Mouse (Mus musculus) MEL (cell line): ENCODE measurements around the gene Rsph10b. TPM values are rescaled to one million over a fixed set of nuclear protein-coding genes. Genes with fewer than 3 reads are reported as not detected.

ENCODE experiments used
- DNase-seq: peaks from one replicate; pipeline ENCODE4 v3.0.0; 2011; ENCODE audit warnings: low read depth, low spot score
- H3K27ac ChIP-seq: 2 replicates; pipeline ENCODE4 v1.5.1; 2012; ENCODE audit warnings: low read depth, mild to moderate bottlenecking, control low read depth, low read length, moderate library complexity; ENCODE audit not compliant: control insufficient read depth
- H3K27me3 ChIP-seq, 2 experiments: fragments of 150-350 bp in 1 of 2; sonication (generic) in 1 of 2; 2 replicates each; pipeline ENCODE4 v1.6.1; 2012; ENCODE audit warnings: low read length in 2 of 2, mild to moderate bottlenecking in 2 of 2, improper control_type of control experiment in 1 of 2, moderate library complexity in 1 of 2; ENCODE audit not compliant: insufficient read depth in 2 of 2, control insufficient read depth in 1 of 2
- H3K36me3 ChIP-seq, 2 experiments: 2 replicates each; pipeline ENCODE4 v1.6.1; 2012 to 2014; ENCODE audit warnings: low read length in 2 of 2, improper control_type of control experiment in 1 of 2, inconsistent platforms in 1 of 2, mild to moderate bottlenecking in 1 of 2; ENCODE audit not compliant: insufficient read depth in 2 of 2, control insufficient read depth in 1 of 2
- H3K4me1 ChIP-seq, 2 experiments: fragments of 150-350 bp in 1 of 2; sonication (generic) in 1 of 2; 2 replicates each; pipeline ENCODE4 v1.6.1; 2012; ENCODE audit warnings: low read length in 2 of 2, improper control_type of control experiment in 1 of 2, mild to moderate bottlenecking in 1 of 2; ENCODE audit not compliant: insufficient read depth in 2 of 2, control insufficient read depth in 1 of 2
- H3K4me3 ChIP-seq, 2 experiments: fragments of 150-350 bp in 1 of 2; sonication (generic) in 1 of 2; 2 replicates each; pipeline ENCODE4 v1.5.1; 2012; ENCODE audit warnings: low read depth in 2 of 2, low read length in 2 of 2, mild to moderate bottlenecking in 2 of 2, moderate library complexity in 2 of 2, control low read depth in 1 of 2, improper control_type of control experiment in 1 of 2; ENCODE audit not compliant: control insufficient read depth in 1 of 2, insufficient read depth in 1 of 2
- H3K79me2 ChIP-seq: 2 replicates; pipeline ENCODE4 v1.6.1; 2012; ENCODE audit warnings: mild to moderate bottlenecking, low read length, moderate library complexity; ENCODE audit not compliant: control insufficient read depth, poor library complexity, insufficient read depth
- H3K9ac ChIP-seq: 2 replicates; pipeline ENCODE4 v1.6.1; 2012; ENCODE audit warnings: low read depth, mild to moderate bottlenecking, control low read depth, low read length, moderate library complexity; ENCODE audit not compliant: control insufficient read depth, poor library complexity, severe bottlenecking
- H3K9me3 ChIP-seq: fragments of 150-350 bp; sonication (generic); replicated peaks from 2 replicates; pipeline ENCODE4 v1.6.1; 2012; ENCODE audit warnings: mild to moderate bottlenecking, low read length, improper control_type of control experiment, moderate library complexity; ENCODE audit not compliant: insufficient read depth
- BHLHE40 ChIP-seq: IDR thresholded peaks from 2 replicates; pipeline ENCODE4 v1.6.1; 2012; ENCODE audit warnings: low read depth, mild to moderate bottlenecking, inconsistent platforms, low read length, improper control_type of control experiment, borderline replicate concordance
- ELF1 ChIP-seq: IDR thresholded peaks from 2 replicates; pipeline ENCODE4 v1.6.1; 2014; ENCODE audit warnings: low read depth, mild to moderate bottlenecking, inconsistent platforms, low read length, improper control_type of control experiment, moderate library complexity
- EP300 ChIP-seq, 2 experiments: IDR thresholded peaks; 2 replicates each; pipeline ENCODE4 v1.6.1; 2011; ENCODE audit warnings: improper control_type of control experiment in 2 of 2, low read length in 2 of 2, low read depth in 1 of 2, mild to moderate bottlenecking in 1 of 2
- ETS1 ChIP-seq: IDR thresholded peaks from 2 replicates; pipeline ENCODE4 v1.6.1; 2012; ENCODE audit warnings: low read depth, mild to moderate bottlenecking, inconsistent platforms, low read length, improper control_type of control experiment, moderate library complexity
- HCFC1 ChIP-seq: IDR thresholded peaks from 2 replicates; pipeline ENCODE4 v1.6.1; 2012; ENCODE audit warnings: low read depth, mild to moderate bottlenecking, inconsistent platforms, low read length, improper control_type of control experiment, moderate library complexity
- JUND ChIP-seq: IDR thresholded peaks from 2 replicates; pipeline ENCODE4 v1.6.1; 2011; ENCODE audit warnings: low read depth, mild to moderate bottlenecking, improper control_type of control experiment, low read length
- KAT2A ChIP-seq: conservative IDR thresholded peaks from 2 replicates; pipeline ENCODE4 v1.6.1; 2012; ENCODE audit warnings: low read depth, low read length, improper control_type of control experiment, inconsistent platforms
- MAX ChIP-seq: IDR thresholded peaks from 2 replicates; pipeline ENCODE4 v1.6.1; 2011; ENCODE audit warnings: low read length, improper control_type of control experiment
- MAZ ChIP-seq: IDR thresholded peaks from 2 replicates; pipeline ENCODE4 v1.6.1; 2012; ENCODE audit warnings: low read depth, mild to moderate bottlenecking, inconsistent platforms, low read length, improper control_type of control experiment
- MXI1 ChIP-seq: IDR thresholded peaks from 2 replicates; pipeline ENCODE4 v1.6.1; 2011; ENCODE audit warnings: mild to moderate bottlenecking, low read depth, low read length, improper control_type of control experiment
- MYB ChIP-seq: IDR thresholded peaks from 2 replicates; pipeline ENCODE4 v1.6.1; 2011; ENCODE audit warnings: mild to moderate bottlenecking, low read depth, low read length, improper control_type of control experiment
- MYC ChIP-seq: IDR thresholded peaks from 2 replicates; pipeline ENCODE4 v1.6.1; 2011; ENCODE audit warnings: low read depth, mild to moderate bottlenecking, low read length, improper control_type of control experiment, moderate library complexity
- NRF1 ChIP-seq: IDR thresholded peaks from 2 replicates; pipeline ENCODE4 v1.6.1; 2014; ENCODE audit warnings: low read depth, mild to moderate bottlenecking, inconsistent platforms, low read length, improper control_type of control experiment, moderate library complexity; ENCODE audit not compliant: poor library complexity, insufficient read depth, severe bottlenecking
- POLR2A ChIP-seq, 2 experiments: IDR thresholded peaks; 2 replicates each; pipeline ENCODE4 v1.6.1; 2011 to 2012; ENCODE audit warnings: low read length in 2 of 2, mild to moderate bottlenecking in 2 of 2, control low read depth in 1 of 2, improper control_type of control experiment in 1 of 2, low read depth in 1 of 2, moderate library complexity in 1 of 2; ENCODE audit not compliant: control insufficient read depth in 1 of 2, insufficient read depth in 1 of 2, poor library complexity in 1 of 2
- POLR2AphosphoS2 ChIP-seq: IDR thresholded peaks from 2 replicates; pipeline ENCODE4 v1.6.1; 2011; ENCODE audit warnings: low read length, improper control_type of control experiment
- POLR2AphosphoS5 ChIP-seq: IDR thresholded peaks from 2 replicates; pipeline ENCODE4 v1.6.1; 2012; ENCODE audit warnings: low read depth, borderline replicate concordance, mild to moderate bottlenecking, inconsistent platforms, low read length, moderate library complexity, mixed read lengths
- RAD21 ChIP-seq: IDR thresholded peaks from 2 replicates; pipeline ENCODE4 v1.6.1; 2011; ENCODE audit warnings: mild to moderate bottlenecking, low read depth, low read length, improper control_type of control experiment
- RCOR1 ChIP-seq: IDR thresholded peaks from 2 replicates; pipeline ENCODE4 v1.6.1; 2012; ENCODE audit warnings: low read depth, mild to moderate bottlenecking, inconsistent platforms, low read length, improper control_type of control experiment
- SIN3A ChIP-seq: IDR thresholded peaks from 2 replicates; pipeline ENCODE4 v1.6.1; 2012; ENCODE audit warnings: low read length, improper control_type of control experiment, inconsistent platforms
- SMC3 ChIP-seq: IDR thresholded peaks from 2 replicates; pipeline ENCODE4 v1.6.1; 2011; ENCODE audit warnings: low read depth, low read length, improper control_type of control experiment
- TAL1 ChIP-seq: IDR thresholded peaks from 2 replicates; pipeline ENCODE4 v1.6.1; 2012; ENCODE audit warnings: mild to moderate bottlenecking, inconsistent platforms, low read length, moderate library complexity, mixed read lengths
- TCF12 ChIP-seq: IDR thresholded peaks from 2 replicates; pipeline ENCODE4 v1.6.1; 2014; ENCODE audit warnings: low read depth, mild to moderate bottlenecking, inconsistent platforms, low read length, improper control_type of control experiment, moderate library complexity
- USF1 ChIP-seq: IDR thresholded peaks from 2 replicates; pipeline ENCODE4 v1.6.1; 2014; ENCODE audit warnings: low read depth, mild to moderate bottlenecking, inconsistent platforms, low read length, improper control_type of control experiment, moderate library complexity
- ZKSCAN1 ChIP-seq: IDR thresholded peaks from 2 replicates; pipeline ENCODE4 v1.6.1; 2012; ENCODE audit warnings: low read depth, mild to moderate bottlenecking, inconsistent platforms, low read length, improper control_type of control experiment, moderate library complexity
- polyA plus RNA-seq, 2 experiments: library from polyadenylated mRNA; stranded (reverse) in 1 of 2; unstranded in 1 of 2; fragments of >175 nt in 1 of 2; fragments of >200 nt in 1 of 2; gene quantifications; 2 replicates each; pipeline versions ENCODE4 v1.2.1 to v1.2.4; 2012; ENCODE audit warnings: low replicate concordance in 2 of 2, low read depth in 1 of 2; ENCODE audit not compliant: insufficient read length in 2 of 2, insufficient read depth in 1 of 2, missing spikeins in 1 of 2
- total RNA-seq: library from RNA; depleted of rRNA; stranded (reverse); fragments of 300-350 nt; gene quantifications from 2 replicates; pipeline ENCODE4 v1.2.3, GENCODE M21; 2012

The Rsph10b gene
- total and polyA plus RNA-seq, 3 experiments = 0.04 to 0.17 TPM; not detected in 1

DNA sequence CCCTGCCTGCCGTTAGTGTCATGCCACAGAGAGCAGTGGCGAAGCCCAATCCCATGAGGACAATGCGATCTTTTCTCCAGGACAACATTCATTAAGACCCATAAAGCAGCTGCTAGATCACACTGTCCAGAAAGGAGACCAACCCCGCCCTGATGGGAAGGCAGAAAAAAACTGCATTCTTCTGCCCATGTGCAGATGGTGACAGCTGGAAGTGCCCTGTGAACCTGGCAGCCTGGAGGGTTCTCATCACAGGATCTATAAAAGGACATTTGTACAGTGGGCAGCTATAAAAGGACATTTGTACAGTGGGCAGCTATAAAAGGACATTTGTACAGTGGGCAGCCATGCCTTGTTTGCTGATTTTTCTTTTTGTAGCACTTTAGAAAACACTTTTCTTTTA is 56.2 kb downstream of the Rsph10b start:
- Histone ChIP-seq H3K79me2 (no peaks in the 10 kb centered on the region), H3K9me3 (no peaks in the 10 kb centered on the region), H3K27ac (no peak overlapping the region), H3K4me3 (no peak overlapping the region), H3K9ac (no peak overlapping the region), H3K4me1 (peaks cover 5 to 7% of the 10 kb centered on the region in 2 experiments; a peak in 3 of 4 replicates), H3K36me3 (peaks cover 8 to 14% of the 10 kb centered on the region in 2 experiments), H3K27me3 (no peaks in the 10 kb centered on the region)
- DNase-seq = no peak
- TF ChIP-seq NRF1 (no peak), SMC3 (no peak), HCFC1 (no peak), TCF12 (no peak), MYB (no peak), KAT2A (no peak), ETS1 (no peak), TAL1 (no peak), USF1 (no peak), MAZ (no peak), RAD21 (no peak), MXI1 (no peak)

GRCm38 (mm10) chr5:143990086-143990485 is 57.3 kb downstream of the Rsph10b start:
- no peaks in the 10 kb centered on the region for H3K9me3 ChIP-seq
- H3K9ac ChIP-seq = peak overlapping the region; percentile 41
- H3K27me3 ChIP-seq = no peaks in the 10 kb centered on the region
- H3K36me3 ChIP-seq = peaks cover 8 to 14% of the 10 kb centered on the region in 2 experiments
- H3K27ac ChIP-seq = peak overlapping the region; percentile 43; the same call in 1 of the 2 replicates
- no peak overlapping the region; a peak in 1 of 4 replicates for H3K4me3 ChIP-seq
- DNase-seq = peak; percentile 92
- no peaks in the 10 kb centered on the region for H3K79me2 ChIP-seq
- TF ChIP-seq MYC (peak; percentile 100), MAX (peak; percentile 98), POLR2AphosphoS5 (no peak), SIN3A (peak; percentile 88), ELF1 (peak; percentile 83), EP300 (IDR thresholded peaks at IDR 0.05; ENCODE audit: low read depth in 1 of 2, low read length in 2 of 2) (peak; percentile 25 to 40; a peak in 2 of 4 replicates), BHLHE40 (peak; percentile 91), MXI1 (peak; percentile 97), POLR2A (IDR thresholded peaks at IDR 0.05; ENCODE audit: control insufficient read depth in 1 of 2, insufficient read depth in 1 of 2, low read depth in 1 of 2, low read length in 2 of 2, poor library complexity in 1 of 2) (peak in 1 of 2 experiments; percentile 50; a peak in 1 of 4 replicates), JUND (no peak), HCFC1 (peak; percentile 80), NRF1 (no peak), ZKSCAN1 (no peak), RCOR1 (0 out of 2 replicates have a peak, but pooled peaks have one; percentile 13), ETS1 (peak; percentile 60; the same call in 1 of the 2 replicates), MAZ (0 out of 2 replicates have a peak, but pooled peaks have one; percentile 31), USF1 (peak; percentile 54), POLR2AphosphoS2 (0 out of 2 replicates have a peak, but pooled peaks have one; percentile 34)
- peaks cover 5 to 7% of the 10 kb centered on the region in 2 experiments; a peak in 3 of 4 replicates for H3K4me1 ChIP-seq
